Mouse (Mus musculus) right cerebral cortex, postnatal 14 days (tissue): ENCODE results near the gene Tbcd.

Experiments
- DNase-seq: peaks from one replicate; pipeline ENCODE4 v3.0.0; 2022

The Tbcd gene

GRCm38 (mm10) chr11:121479476-121480203 is 27.9 kb downstream of the Tbcd start:
- DNase-seq: no peak

- no peak for DNase-seq
Observed at GRCm38 (mm10) chr11:121481129-121481528, 29.4 kb downstream of the Tbcd start.

- DNase-seq: no peak
Observed at GRCm38 (mm10) chr11:121485882-121486281, 34.1 kb downstream of the Tbcd start.

- no peak for DNase-seq
Observed at GRCm38 (mm10) chr11:121490651-121491050, 38.9 kb downstream of the Tbcd start.

- DNase-seq: no peak
Observed at GRCm38 (mm10) chr11:121500595-121500994, 48.8 kb downstream of the Tbcd start.

GRCm38 (mm10) chr11:121501525-121501924 is 49.8 kb downstream of the Tbcd start:
- DNase-seq: no peak

- DNase-seq: no peak
Observed at GRCm38 (mm10) chr11:121502000-121502860, 50.5 kb downstream of the Tbcd start.

GRCm38 (mm10) chr11:121508478-121508877 is 56.7 kb downstream of the Tbcd start:
- no peak for DNase-seq

- no peak for DNase-seq
Observed at GRCm38 (mm10) chr11:121510512-121511246, 58.9 kb downstream of the Tbcd start.

- DNase-seq: no peak
Observed at GRCm38 (mm10) chr11:121512896-121513572, 61.3 kb downstream of the Tbcd start.

- DNase-seq: no peak
Observed at GRCm38 (mm10) chr11:121515996-121516395, 64.2 kb downstream of the Tbcd start.

GRCm38 (mm10) chr11:121516906-121517305 is 65.2 kb downstream of the Tbcd start:
- DNase-seq: no peak

GRCm38 (mm10) chr11:121517687-121518465 is 66.1 kb downstream of the Tbcd start:
- no peak for DNase-seq

GRCm38 (mm10) chr11:121519131-121519530 is 67.4 kb downstream of the Tbcd start, which contains the start of gene Zfp750:
Gene Zfp750, minus strand, starts transcription at chr11:121519333.
- no peak for DNase-seq

GRCm38 (mm10) chr11:121519703-121520102 is 68.0 kb downstream of the Tbcd start:
- DNase-seq: no peak

GRCm38 (mm10) chr11:121520761-121521160 is 69.0 kb downstream of the Tbcd start:
- no peak for DNase-seq

- no peak for DNase-seq
Observed at GRCm38 (mm10) chr11:121522156-121522762, 70.5 kb downstream of the Tbcd start.

GRCm38 (mm10) chr11:121524191-121524590 is 72.4 kb downstream of the Tbcd start:
- DNase-seq: no peak

GRCm38 (mm10) chr11:121529747-121530146 is 78.0 kb downstream of the Tbcd start:
- no peak for DNase-seq

- no peak for DNase-seq
Observed at GRCm38 (mm10) chr11:121536528-121536927, 84.8 kb downstream of the Tbcd start.

GRCm38 (mm10) chr11:121542471-121542870 is 90.7 kb downstream of the Tbcd start:
- DNase-seq: no peak
